Mouse (Mus musculus) kidney, adult 10 weeks (tissue): ENCODE results near the gene Wdr90. TPM values are rescaled to one million over a fixed set of nuclear protein-coding genes. Genes with fewer than 3 reads are reported as not detected.

ENCODE experiments used
- polyA plus RNA-seq: library from polyadenylated mRNA; stranded (reverse); fragments of 350-450 nt; fragmentation: Illumina TruSeq; extraction: RNeasy Lipid Tissue Mini Kit (QIAGEN cat#74804); gene quantifications from one replicate; pipeline ENCODE4 v1.2.3, GENCODE M21; 2014; ENCODE audit warnings: low read depth, low replicate concordance

Gene Wdr90
- polyA plus RNA-seq = 1.2 TPM

DNA sequence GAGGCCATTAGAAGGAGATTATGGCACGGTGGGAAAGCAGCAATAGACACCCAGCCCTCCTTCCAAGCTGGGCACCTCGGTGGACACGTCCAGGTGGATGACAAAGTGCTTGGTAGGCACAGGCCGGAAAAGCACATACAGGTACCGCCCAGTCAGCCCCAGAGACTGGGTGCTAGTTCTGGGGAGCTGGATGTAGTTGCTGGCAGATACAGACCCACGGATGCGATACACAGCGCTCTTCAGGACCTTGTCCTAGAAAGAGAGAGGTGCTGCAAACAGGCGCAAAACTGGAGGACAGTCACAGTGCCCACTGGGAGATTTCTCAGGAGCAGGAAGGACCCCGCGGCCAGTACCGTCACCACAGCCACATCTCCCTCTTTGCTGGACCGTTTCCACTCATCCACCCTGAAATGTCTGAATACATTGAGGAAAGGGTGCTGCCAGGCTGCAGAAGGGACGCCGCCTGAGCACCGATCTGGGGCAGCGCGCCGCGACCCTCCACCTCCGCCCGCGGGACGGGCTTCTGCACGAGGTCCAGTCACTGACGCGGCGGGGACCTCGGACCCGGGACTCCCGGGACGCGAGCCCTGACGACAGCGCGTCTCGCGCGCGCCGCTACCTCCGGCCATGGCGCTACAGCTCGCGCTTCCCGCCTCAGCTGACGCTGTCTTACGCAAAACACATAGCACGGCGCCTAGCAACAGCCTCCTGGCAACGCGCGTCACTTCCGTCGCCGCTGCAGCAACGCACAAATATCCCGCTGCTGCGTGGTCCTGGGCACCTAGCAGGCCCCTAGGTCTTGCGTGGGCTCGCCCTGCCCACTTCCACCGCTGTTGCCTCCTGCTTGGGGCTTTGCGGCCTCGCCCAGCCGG lies at the start of gene Wdr90:
Wdr90 (minus strand) TSS at position 670 of the 872 bp plus-strand sequence.

DNA sequence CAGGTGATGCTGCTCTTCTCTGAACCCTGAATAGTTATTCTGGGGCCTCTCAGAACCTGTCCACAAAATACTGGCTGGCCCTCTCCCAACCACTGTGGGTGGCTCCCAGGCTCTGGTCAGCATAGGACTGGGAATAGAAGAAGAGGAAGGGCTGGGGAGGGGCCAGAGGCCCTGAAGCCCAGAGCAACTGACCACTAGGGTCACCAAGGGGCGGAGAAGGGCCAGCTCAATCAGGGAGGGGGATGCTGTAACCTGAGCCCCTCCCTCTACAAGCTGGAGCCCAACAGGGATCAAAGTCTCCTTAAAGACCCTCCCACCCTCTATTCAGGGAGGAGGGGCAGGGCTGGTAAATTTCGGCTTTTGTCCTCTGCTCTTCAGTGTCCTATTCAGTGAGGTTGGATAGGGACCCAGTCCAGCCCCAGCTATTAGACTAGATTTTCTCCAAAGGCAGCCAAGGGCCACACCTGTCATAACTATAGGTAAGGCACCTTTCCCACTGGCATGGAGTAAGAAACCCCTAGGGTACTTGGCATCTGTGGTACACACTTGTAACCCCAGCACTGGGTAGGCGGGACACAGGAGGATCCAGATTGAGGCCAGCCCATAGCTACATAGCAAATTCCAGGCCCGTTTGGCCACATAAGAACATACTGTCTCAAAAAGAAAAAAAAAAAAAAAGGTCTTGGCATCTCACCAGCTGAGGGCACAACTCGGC lies 19.1 kb upstream of the Wdr90 start, which contains the start of gene Wfikkn1:
Wfikkn1 (minus strand) TSS at position 663 of the 715 bp plus-strand sequence.

DNA sequence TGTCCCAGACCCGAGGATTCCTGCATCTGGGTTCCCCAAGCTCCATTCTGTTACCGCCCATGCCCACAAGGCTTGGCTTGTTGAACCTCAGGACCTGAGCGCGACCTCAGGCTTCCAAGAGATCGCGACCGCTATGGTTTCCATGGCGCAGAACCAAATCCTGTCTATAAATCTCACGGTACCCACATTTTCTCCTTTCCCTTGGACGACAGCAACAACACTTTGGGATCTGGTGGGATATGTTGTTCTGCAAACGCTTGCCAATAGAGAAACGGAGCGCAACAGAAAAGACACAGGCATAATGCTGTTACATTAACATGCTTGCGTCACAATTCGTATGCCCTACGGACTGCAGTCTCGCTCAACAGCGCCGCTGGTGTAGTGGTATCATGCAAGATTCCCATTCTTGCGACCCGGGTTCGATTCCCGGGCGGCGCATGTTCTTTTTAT lies 13.4 kb upstream of the Wdr90 start, which contains the start of gene Mettl26:
Mettl26 (plus strand) TSS at position 354 of the 450 bp plus-strand sequence.

DNA sequence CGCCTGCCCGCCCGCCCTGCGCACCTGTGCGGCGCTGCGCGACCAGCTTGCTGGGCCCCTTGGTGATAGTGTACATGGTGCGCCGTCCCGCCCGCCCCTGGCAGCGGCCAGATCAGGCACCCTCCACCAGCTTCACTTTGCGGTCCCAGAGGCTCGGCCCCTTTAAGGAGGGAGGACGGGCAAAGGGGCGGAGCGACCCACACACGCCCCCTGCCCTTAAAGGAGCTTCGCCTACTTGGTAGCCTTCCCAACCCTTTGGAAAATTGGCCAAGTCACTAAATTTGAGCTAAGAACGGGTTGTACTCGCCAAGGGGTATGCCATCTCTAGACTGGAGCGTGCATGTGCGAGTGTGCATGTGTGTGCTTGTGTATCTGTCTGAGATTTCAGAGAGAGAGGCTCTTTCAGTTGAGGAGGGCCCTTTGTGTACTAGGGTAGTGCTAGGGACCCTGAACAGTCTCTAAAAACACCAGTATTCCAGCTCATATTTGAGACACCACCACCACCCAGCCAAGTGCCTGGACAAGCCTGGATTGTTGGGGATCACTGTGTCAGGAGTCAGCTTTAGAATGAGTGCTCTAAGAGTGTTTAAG lies 7.4 kb upstream of the Wdr90 start, which contains the start of gene Mcrip2:
Mcrip2 (minus strand) TSS at position 164 of the 591 bp plus-strand sequence.

DNA sequence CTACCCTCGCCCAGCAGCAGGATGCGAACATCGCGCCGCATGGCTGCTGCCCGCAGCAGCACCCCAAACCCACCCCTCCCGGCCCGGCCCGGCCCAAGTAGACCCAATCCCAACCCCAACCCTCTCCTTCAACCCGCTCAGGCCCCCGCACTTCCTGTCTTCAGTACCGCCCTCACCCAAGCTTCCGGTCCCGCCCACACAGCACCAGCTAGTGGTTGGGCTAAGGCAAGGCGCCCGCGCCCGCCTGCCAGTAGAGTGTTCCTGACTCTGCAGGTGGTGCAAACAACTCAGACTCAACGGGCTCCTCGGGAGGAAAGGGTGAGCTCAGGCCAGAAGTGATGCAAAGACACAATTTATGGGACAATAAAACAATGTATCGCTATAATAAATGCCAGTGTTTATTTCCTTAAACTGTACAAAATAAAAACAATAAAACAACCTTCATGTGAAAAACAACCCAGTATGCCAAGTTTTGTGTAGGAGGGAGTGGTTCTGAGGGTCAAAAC lies 16.9 kb downstream of the Wdr90 start, which contains the start of gene Rhot2:
Rhot2 (minus strand) TSS at position 456 of the 506 bp plus-strand sequence.

DNA sequence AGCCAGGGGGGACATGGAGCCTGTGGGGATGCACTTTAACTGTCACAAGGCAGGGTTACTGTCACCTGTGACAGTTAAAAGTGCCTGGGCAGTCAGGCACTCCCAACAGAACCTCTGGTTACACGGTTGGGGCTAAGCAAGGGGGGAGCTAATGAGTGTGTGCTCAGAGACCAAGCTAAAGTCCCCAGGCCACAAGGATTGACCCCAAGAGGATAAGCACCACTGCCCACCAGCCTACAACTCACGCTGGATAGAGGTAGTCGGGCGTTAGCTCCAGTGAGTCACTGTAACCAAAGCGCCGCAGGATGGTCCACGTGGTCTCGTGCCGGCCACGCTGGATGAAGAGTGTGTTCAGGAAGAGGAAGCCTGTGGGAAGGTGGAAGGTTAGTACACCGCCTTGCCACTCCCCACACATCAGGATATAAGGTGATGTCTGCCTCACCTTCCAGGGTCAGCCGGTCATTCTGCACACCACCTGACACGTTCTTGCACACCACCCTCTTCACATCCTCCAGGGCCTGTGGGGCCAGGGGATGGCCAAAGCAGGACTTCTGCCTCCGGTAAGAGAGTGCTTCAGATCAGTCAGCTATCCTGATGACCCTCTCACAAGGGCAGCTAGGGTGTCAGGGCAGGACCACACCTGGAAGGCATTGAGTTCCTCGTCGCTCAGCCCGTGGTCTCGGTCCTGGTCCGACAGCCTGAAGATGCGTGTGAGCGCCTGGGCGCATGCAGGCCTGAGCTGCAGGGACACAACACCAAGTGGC lies 20.0 kb downstream of the Wdr90 start, which contains the start of gene Gm20683:
Gm20683 (minus strand) TSS at position 647 of the 764 bp plus-strand sequence.

DNA sequence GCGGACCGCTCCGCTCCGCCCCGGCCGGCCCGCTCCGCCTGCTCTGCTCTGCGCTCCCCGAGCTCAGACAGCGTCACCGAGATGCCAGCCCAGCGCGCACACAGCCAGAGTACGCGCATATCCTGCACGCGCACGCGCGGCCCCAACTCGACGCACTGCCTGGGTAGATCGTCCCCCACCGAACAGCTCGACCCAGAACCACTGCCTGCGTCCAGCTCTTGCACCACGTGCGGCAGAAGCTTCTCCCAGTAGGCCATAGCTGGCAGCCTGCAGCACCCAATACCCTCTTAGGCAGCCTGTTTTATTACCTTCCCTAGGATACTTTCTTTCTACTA lies 24.3 kb downstream of the Wdr90 start, which contains the start of gene Rhbdl1:
Rhbdl1 (minus strand) TSS at position 220 of the 335 bp plus-strand sequence.

DNA sequence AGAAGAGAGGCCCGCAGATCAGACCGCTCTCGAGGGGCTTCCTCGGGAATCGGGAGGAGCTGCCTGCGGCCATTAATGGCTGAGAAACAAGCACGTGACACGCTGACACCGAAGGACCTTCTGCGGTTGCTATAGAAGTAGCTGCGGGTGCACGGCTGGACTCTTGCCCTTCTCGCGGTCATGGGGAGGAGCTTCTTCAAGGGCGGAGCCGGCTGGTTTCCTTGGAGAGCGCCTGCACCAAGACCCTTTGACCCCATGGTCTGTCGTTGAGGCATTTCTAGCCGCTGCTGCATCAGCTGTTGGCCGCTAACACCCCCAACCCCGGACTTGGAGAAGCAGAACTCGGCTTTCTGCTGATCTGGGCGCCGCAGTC lies 28.0 kb downstream of the Wdr90 start, which contains the start of gene Stub1:
Stub1 (minus strand) TSS at position 114 of the 373 bp plus-strand sequence.

DNA sequence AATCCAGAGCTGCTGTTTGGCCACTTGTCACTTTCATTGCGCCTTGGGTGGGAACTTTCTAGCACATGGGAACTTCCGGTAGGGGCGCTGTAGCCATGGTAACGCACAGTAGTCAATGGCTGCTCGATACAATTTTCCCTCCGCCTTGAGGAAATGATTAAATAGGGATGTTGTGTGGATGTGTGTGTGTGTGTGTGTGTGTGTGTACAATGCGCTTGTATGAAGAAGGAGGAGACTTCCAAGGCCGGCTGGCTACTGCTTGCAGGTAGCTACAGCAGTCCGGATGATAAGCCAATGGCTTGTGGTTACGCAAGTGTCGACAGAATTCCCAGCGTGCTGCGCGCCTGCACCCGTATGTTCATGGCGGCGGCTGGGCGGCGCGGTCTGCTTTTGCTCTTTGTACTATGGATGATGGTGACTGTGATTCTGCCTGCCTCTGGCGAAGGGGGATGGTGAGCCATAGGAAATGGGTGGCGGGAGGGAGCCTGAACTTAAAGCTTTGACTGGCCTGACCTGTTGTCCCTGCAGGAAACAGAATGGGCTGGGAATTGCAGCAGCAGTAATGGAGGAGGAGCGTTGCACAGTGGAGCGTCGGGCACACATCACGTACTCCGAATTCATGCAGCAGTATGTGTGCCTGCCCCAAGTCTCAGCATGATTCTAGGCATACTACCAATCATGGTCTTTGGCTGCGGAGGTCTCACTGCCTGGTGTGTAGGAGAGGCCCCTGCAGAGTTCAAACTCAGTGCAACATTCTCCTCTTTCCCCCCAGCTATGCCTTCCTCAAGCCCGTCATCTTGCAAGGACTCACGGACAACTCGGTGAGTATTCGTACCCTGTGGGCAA lies 32.4 kb downstream of the Wdr90 start, which contains the start of gene Jmjd8:
Jmjd8 (plus strand) TSS at position 156 of the 846 bp plus-strand sequence.

DNA sequence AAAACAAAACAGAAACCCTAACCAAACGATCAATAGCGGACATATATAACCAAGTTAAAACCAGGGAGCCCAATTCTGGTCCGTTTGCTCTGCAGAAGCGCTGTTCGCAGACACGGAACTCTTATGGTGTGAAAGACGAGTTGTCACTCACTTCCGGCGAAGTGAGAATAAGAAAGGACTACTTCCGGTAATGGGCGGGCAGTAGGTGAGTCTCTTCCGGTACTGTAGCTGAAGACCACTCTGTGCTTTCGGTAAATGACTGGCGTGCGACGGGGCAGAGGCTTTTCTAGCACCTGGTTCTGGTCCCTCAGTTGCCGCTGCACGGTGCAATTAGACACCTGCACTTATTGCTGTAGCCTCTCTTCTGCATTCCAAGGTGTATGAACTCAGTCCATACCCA lies 37.8 kb downstream of the Wdr90 start, which contains the start of gene Wdr24:
Wdr24 (plus strand) TSS at position 176 of the 400 bp plus-strand sequence.

DNA sequence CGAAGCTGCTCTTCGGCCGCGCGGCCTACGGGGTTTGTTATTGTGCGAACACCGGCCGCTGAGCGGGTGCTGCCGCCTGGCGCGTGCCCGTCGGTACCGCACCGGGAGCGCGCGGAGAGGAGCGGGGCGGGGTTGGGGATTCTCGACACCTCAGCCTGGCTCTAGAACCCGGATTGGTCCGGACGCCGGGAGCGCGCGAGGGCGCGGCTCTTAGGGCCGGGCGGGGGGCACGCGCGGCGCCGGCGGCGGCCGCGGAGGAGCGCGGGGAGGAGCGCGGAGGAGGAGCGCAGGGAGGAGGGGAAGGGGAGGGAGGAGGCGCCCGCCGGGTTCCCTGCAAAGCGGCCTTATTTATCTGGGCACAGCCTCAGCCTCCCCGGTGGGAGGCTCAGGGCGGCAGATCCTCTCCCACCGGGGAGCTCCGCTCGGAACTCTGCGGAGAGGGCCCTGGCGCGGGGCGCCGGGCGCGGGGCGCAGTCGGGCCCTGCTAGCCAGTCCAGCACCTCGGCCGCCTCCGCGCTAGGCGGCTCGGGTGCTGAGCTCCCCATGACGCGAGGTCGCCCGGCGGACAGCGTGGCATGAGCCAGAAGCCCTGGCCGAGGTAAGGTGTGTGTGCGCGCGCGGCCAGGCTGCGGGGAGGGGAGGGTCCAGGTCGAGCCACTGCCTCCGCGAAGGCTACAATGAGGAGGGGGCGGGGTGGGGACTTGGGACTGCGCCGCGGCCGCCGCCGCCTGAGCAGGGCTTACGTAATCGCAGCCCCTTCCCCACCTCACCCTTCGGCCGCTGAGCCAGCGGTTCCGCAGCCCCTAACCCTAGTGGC lies 52.3 kb downstream of the Wdr90 start, which contains the start of gene Fbxl16:
Fbxl16 (plus strand) TSS at position 297 of the 817 bp plus-strand sequence.

DNA sequence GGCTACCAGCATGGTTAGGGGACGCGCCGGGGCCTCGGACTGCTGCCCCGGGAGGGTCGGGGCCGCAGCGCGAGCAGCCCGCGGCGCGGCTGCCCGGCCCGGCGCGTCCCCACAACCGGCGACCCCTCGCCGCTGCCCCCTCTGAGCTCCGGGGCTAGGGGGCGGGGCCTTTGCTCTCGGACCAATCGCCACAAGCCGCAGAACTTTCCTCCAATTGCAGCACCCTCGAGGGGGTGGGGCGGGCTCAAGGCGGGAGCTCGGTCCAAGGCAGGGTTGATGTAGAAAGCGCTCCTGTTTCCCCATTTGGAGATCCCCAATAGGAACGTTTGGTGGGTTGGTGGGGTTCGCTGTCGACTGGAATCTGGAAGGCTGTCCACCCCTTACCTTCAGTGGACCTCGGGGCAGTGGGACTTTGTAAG lies 64.3 kb downstream of the Wdr90 start, which contains the start of gene Metrn:
Metrn (minus strand) TSS at position 186 of the 419 bp plus-strand sequence.

DNA sequence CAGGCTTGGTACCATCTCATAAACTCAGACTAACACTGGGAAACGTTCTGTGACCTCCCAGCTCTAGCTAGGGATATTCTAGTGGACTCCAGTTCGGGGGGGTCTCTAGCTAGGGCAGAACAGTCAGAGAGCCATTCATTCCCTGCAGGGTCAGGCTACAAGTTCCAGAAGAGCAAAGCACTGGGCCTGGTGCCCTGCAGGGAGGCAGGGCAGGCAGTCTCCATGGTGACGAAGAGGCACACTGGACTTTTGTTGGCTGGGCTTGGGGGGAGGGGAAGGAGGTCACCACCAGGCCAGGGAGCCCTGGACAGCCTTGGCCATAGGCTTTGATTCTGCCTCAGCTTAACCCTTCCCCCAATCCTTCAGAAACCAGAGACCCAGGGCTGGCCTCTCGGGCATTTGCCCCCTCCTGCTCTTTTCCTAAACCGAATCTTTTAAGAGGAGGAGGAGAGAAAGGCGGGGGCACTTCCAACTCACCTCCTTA lies 65.7 kb downstream of the Wdr90 start, which contains the start of gene AC134908.4:
AC134908.4 (minus strand) TSS at position 51 of the 484 bp plus-strand sequence.

Other genes with a start within 250 kb of the Wdr90 start
- not detected for gene Gng13, start 144.3 kb downstream of the Wdr90 start, polyA plus RNA-seq
- gene Chtf18, start 134.1 kb downstream of the Wdr90 start, polyA plus RNA-seq = not detected
- gene Rpusd1, start 133.8 kb downstream of the Wdr90 start, polyA plus RNA-seq = not detected
- gene Mslnl, start 125.5 kb downstream of the Wdr90 start, polyA plus RNA-seq = not detected
- not detected for gene Msln, start 107.1 kb downstream of the Wdr90 start, polyA plus RNA-seq
- 2.3 TPM for gene Narfl, start 87.7 kb downstream of the Wdr90 start, polyA plus RNA-seq
- gene Haghl, start 75.8 kb downstream of the Wdr90 start, polyA plus RNA-seq = not detected
- gene Ccdc78, start 74.9 kb downstream of the Wdr90 start, polyA plus RNA-seq = not detected
- gene Fam173a, start 68.6 kb downstream of the Wdr90 start, polyA plus RNA-seq = not detected
- not detected for gene AC134908.4, start 65.8 kb downstream of the Wdr90 start, polyA plus RNA-seq
- 0.16 TPM for gene Metrn, start 64.4 kb downstream of the Wdr90 start, polyA plus RNA-seq
- gene Fbxl16, start 52.4 kb downstream of the Wdr90 start, polyA plus RNA-seq = 0.77 TPM
- not detected for gene Wdr24, start 37.9 kb downstream of the Wdr90 start, polyA plus RNA-seq
- gene Jmjd8, start 32.6 kb downstream of the Wdr90 start, polyA plus RNA-seq = 2.4 TPM
- gene Stub1, start 28.1 kb downstream of the Wdr90 start, polyA plus RNA-seq = 5.1 TPM
- not detected for gene Rhbdl1, start 24.2 kb downstream of the Wdr90 start, polyA plus RNA-seq
- gene Gm20683, start 19.7 kb downstream of the Wdr90 start, polyA plus RNA-seq = not detected
- 13.8 TPM for gene Rhot2, start 16.6 kb downstream of the Wdr90 start, polyA plus RNA-seq
- gene Mcrip2, start 7.3 kb upstream of the Wdr90 start, polyA plus RNA-seq = 2.5 TPM
- 56.3 TPM for gene Mettl26, start 13.6 kb upstream of the Wdr90 start, polyA plus RNA-seq
- gene Wfikkn1, start 19.4 kb upstream of the Wdr90 start, polyA plus RNA-seq = not detected
- 0.69 TPM for gene Rab40c, start 58.2 kb upstream of the Wdr90 start, polyA plus RNA-seq
- 56.6 TPM for gene Pigq, start 83.4 kb upstream of the Wdr90 start, polyA plus RNA-seq
- gene Nhlrc4, start 83.5 kb upstream of the Wdr90 start, polyA plus RNA-seq = 1.2 TPM
- not detected for gene A930017K11Rik, start 91.1 kb upstream of the Wdr90 start, polyA plus RNA-seq
- gene Capn15, start 124.3 kb upstream of the Wdr90 start, polyA plus RNA-seq = 0.69 TPM
- gene Rab11fip3, start 208.1 kb upstream of the Wdr90 start, polyA plus RNA-seq = 25.0 TPM
- gene Decr2, start 228.8 kb upstream of the Wdr90 start, polyA plus RNA-seq = 51.9 TPM
- gene Nme4, start 234.1 kb upstream of the Wdr90 start, polyA plus RNA-seq = 0.85 TPM